8 mouse cellular contexts compared by ENCODE assay signal in the genomic region with DNA sequence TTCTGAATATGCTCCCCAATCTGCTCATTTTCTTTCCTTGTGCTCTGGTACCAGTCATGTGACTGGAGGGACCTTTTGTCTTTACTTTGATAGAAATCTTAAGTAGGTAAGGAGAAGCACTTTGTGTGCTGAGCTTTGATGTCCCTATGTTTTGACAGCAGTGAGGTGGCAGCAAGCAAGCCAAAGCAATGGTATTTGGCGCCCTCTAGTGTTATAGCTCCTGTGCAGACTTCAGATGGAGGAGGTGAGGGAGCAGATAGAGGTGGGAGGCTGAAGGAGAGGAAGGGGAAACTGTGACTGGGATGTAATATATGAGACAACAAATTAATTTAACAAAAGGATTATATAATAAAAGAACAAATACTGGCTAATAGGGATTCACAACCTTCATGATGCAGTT. TPM values are rescaled to one million over a fixed set of nuclear protein-coding genes. Genes with fewer than 3 reads are reported as not detected.
DNase-seq lines count a peak whose midpoint lies in the region; ATAC-seq and TF ChIP-seq lines count a peak whose summit lies in the region.

No protein-coding gene starts in this region.

- no peak overlapping the region for H3K4me2 ChIP-seq in neural tube, embryonic 15.5 days
- H3K4me2 ChIP-seq in intestine, postnatal 0 days (replicated peaks; ENCODE audit: low read depth), result no peak overlapping the region
- H3K4me2 ChIP-seq in midbrain, embryonic 14.5 days (ENCODE audit: low read length), result no peak overlapping the region

- H3K36me3 ChIP-seq in neural tube, embryonic 15.5 days, result no peaks in the 10 kb centered on the region
- H3K36me3 ChIP-seq in intestine, postnatal 0 days (ENCODE audit: control insufficient read depth, insufficient read depth), result no peaks in the 10 kb centered on the region
- no peaks in the 10 kb centered on the region for H3K36me3 ChIP-seq in midbrain, embryonic 14.5 days (ENCODE audit: control insufficient read depth, insufficient read depth, low read length)

- peak; percentile 99 for TF ChIP-seq CTCF in gastrocnemius, adult 2 months (IDR thresholded peaks at IDR 0.05)
- peak; percentile 96 for TF ChIP-seq CTCF in intestine, postnatal 0 days (IDR thresholded peaks at IDR 0.05; ENCODE audit: low read depth)

- WGBS in neural tube, embryonic 15.5 days, result 0% methylated on average over 1 of the region's 1 CpGs
- WGBS in intestine, postnatal 0 days, result 0% methylated on average over 1 of the region's 1 CpGs
- WGBS in midbrain, embryonic 14.5 days, result 3% methylated on average over 1 of the region's 1 CpGs

- no peaks in the 10 kb centered on the region for H3K9me3 ChIP-seq in neural tube, embryonic 15.5 days (replicated peaks)
- H3K9me3 ChIP-seq in intestine, postnatal 0 days (ENCODE audit: control insufficient read depth), result no peaks in the 10 kb centered on the region
- no peaks in the 10 kb centered on the region for H3K9me3 ChIP-seq in midbrain, embryonic 14.5 days (ENCODE audit: control insufficient read depth, low read length)

- no peak for ATAC-seq in neural tube, embryonic 15.5 days (ENCODE audit: low FRiP score)
- ATAC-seq in intestine, postnatal 0 days, result peak; percentile 13; the same call in 1 of the 2 replicates
- ATAC-seq in midbrain, embryonic 14.5 days (ENCODE audit: low FRiP score, low TSS enrichment), result no peak; the same call in 1 of the 2 replicates

- no peak overlapping the region for H3K9ac ChIP-seq in neural tube, embryonic 15.5 days (replicated peaks)
- H3K9ac ChIP-seq in intestine, postnatal 0 days (ENCODE audit: low read depth, low read length), result no peak overlapping the region
- no peak overlapping the region for H3K9ac ChIP-seq in midbrain, embryonic 14.5 days (replicated peaks; ENCODE audit: low read length)

- no peaks in the 10 kb centered on the region for H3K27me3 ChIP-seq in neural tube, embryonic 15.5 days (replicated peaks)
- H3K27me3 ChIP-seq in intestine, postnatal 0 days (replicated peaks; ENCODE audit: control insufficient read depth, insufficient read depth, low read length), result no peaks in the 10 kb centered on the region
- H3K27me3 ChIP-seq in midbrain, embryonic 14.5 days (ENCODE audit: control insufficient read depth, insufficient read depth, low read length), result no peaks in the 10 kb centered on the region

- no peak overlapping the region for H3K4me3 ChIP-seq in neural tube, embryonic 15.5 days (replicated peaks)
- no peak overlapping the region for H3K4me3 ChIP-seq in gastrocnemius, adult 2 months
- no peak overlapping the region for H3K4me3 ChIP-seq in intestine, postnatal 0 days (ENCODE audit: low read depth, low read length)
- H3K4me3 ChIP-seq in midbrain, embryonic 14.5 days (replicated peaks; ENCODE audit: low read depth, low read length), result no peak overlapping the region

- intact Hi-C loops in gastrocnemius, adult 2 months (cut with DNase I), result loop anchor here (1.0 to 5.0 kb wide), 2 partner anchors 122 to 220 kb away; no protein-coding TSS in a partner anchor
- intact Hi-C loops in left cerebral cortex, postnatal 14 days (cut with DNase I), result loop anchor here (1.0 kb wide), 1 partner anchor 208 kb away; no protein-coding TSS in a partner anchor

- H3K27ac ChIP-seq in neural tube, embryonic 15.5 days (replicated peaks), result no peak overlapping the region
- peak overlapping the region; percentile 80 for H3K27ac ChIP-seq in gastrocnemius, adult 2 months
- no peak overlapping the region for H3K27ac ChIP-seq in intestine, postnatal 0 days (ENCODE audit: low read depth, low read length)
- no peak overlapping the region for H3K27ac ChIP-seq in midbrain, embryonic 14.5 days (replicated peaks; ENCODE audit: low read depth, low read length)

- DNase-seq in neural tube, embryonic 10.5 days (ENCODE audit: extremely low spot score, low spot score), result peak; percentile 69
- peak; percentile 72 to 86 for DNase-seq in cerebellum, postnatal 25 days
- DNase-seq in gastrocnemius, adult 2 months, result peak; percentile 80
- peak; percentile 83 to 87 for DNase-seq in left cerebral cortex, postnatal 14 days (ENCODE audit: low spot score in 2 of 2)
- DNase-seq in midbrain, embryonic 14.5 days, result peak; percentile 95
- peak; percentile 73 for DNase-seq in spleen, postnatal 36 days (ENCODE audit: low spot score in 2 of 2)

- H3K4me1 ChIP-seq in neural tube, embryonic 15.5 days, result no peaks in the 10 kb centered on the region
- 0 out of 2 replicates have a peak, but pooled peaks cover 2% of the 10 kb centered on the region for H3K4me1 ChIP-seq in intestine, postnatal 0 days (replicated peaks; ENCODE audit: control insufficient read depth, insufficient read depth, low read length)
- H3K4me1 ChIP-seq in midbrain, embryonic 14.5 days (ENCODE audit: control insufficient read depth, insufficient read depth, low read length), result no peaks in the 10 kb centered on the region

RNA-seq across cellular contexts. Expression of a gene that starts 30.9 kb away (rescaled TPM):
- polyA plus RNA-seq in neural tube, embryonic 15.5 days (2015; fragmentation: Nextera tagmentation; extraction: Ambion mirVana), result 11.3 and 11.4 TPM in 2 replicates
- total RNA-seq in gastrocnemius, adult 2 months (2021), result 10 to 100 TPM; 15.1 to 21.8 TPM
- 4.8 and 6.6 TPM in 2 replicates for polyA plus RNA-seq in intestine, postnatal 0 days (2015; fragmentation: Nextera tagmentation; extraction: Ambion mirVana)
- 10 to 100 TPM; 35.6 to 45.5 TPM for total RNA-seq in left cerebral cortex, postnatal 14 days (2021)
- polyA plus RNA-seq in midbrain, embryonic 14.5 days (2014; fragmentation: Nextera tagmentation; extraction: Ambion mirVana), result 9.8 and 11.2 TPM in 2 replicates
